Mouse (Mus musculus): Measurements from ENCODE around the gene Bbox1. TPM values are rescaled to one million over a fixed set of nuclear protein-coding genes. Genes with fewer than 3 reads are reported as not detected.

The Bbox1 gene
- total RNA-seq, 4 experiments from 2014 or later = not detected

DNA sequence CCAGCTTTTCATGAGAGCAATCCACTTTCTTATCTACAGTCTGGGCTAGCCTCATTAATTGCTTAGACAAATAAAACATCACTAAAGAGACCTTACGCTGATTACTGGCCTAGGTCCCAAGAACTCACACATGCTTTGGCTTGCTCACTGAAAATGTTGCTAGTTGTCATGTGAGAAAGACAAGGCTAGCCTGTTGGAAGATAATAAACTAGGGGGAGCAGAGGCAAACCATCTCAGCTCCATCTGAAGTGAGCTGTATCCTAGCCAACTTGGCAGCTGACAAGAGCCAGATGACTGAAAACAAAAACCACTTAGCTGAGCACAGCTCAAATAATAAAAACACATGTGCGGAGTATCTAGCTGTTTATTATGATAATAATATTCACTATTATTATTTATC, 40.2 kb downstream of the Bbox1 start:
- peak; percentile 53 for DNase-seq (ENCODE audit: low spot score)

DNA sequence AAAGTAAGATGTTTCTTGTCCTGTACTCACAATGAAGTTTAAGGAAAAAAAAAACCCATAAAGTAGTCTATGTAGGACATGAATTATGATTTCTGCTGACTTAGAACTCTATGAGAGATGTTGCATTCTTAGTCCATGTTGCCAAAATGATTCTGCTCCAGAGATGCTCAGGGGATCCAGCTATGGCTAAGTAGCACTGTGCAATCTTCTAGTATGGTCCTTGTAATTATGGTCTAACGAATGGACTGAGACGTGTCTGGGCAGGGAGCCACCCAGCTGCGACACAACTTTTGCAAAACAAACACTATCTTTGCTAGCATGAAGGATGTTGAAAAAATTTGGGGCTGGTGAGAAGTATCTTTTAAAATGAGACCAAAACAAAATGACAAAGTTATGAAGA, 45.1 kb downstream of the Bbox1 start:
- peak; percentile 39 for DNase-seq (ENCODE audit: low spot score)

DNA sequence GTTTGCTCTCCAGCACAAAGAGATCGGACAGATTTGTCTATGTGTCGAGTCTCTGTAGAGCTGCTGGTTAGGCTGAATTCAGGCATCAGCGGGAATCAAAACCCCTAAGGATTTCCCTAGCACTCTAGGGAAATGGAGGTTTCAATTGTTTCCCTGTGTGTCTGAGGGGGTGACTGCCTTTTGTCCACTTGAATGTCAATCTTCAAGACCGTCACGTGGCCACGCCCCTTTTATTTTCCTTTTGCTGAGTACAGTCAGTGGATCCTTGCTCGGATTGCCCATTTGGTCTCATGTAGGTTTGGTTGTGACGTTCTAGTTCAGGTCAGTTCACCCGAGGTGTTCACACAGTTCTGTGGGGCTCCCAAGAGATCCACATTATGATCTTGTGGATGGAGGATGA, 82.1 kb downstream of the Bbox1 start:
- DNase-seq (ENCODE audit: low spot score) = no peak

DNA sequence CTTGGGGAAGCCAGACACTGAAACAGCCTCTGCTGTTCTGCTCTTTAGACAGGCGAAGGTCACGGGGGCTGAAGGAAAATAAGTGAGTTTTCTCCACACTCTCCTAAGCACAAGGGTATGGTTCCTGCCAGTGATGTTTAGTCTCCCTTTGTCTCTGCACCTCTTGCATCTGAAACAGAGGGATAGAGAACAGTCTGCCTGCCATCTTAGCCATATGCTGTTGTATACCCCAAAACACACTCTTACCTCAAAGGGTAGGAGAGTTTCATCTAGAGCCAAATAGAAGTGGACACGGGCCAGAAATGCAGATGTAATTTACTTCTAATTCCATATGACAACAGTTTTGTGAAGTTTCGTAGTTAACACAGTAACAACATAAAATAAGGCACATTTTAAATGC, 83.6 kb downstream of the Bbox1 start:
- DNase-seq (ENCODE audit: low spot score) = no peak

DNA sequence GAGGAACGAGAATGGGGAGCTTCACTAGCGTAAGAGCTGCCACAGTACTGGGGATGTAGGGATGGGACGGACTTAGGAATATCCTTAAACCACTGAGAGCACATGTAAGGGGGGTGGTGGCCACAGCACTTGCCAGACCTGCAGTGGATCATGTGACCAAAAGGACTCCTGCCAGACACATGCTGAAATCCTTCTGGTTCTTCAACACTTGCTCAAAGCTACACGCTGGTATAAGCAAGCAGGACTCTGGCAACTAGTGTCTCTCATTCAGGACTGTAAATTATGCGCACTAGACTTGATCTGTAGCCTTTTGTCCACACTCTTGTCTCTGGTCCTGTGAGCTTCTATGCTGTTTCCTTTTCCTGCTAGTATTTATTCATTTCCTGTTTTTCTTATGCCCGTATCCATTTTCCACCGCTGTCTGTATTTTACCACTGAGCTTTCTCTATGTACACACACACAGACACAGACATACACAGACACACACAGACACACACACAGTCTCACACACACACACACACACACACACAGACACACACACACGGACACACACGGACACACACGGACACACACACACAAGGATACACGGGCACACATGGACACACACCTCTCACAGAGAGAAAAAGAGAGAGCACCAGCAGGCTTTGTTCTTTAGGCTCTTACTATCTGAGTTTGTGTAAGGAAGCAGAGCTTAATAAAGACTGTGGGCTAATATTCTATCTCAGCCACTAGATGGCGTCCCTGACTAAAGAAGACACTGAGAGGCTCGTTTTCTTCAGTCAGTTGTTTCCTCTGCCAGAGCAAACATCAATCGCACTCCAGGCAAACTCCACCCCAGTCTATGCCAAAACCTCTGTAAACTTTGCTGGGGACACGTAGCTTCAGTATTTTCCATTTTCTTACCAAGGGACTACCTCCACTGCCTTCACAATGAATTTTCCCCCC, 84.9 kb downstream of the Bbox1 start:
- DNase-seq (ENCODE audit: low spot score) = peak; percentile 65

DNA sequence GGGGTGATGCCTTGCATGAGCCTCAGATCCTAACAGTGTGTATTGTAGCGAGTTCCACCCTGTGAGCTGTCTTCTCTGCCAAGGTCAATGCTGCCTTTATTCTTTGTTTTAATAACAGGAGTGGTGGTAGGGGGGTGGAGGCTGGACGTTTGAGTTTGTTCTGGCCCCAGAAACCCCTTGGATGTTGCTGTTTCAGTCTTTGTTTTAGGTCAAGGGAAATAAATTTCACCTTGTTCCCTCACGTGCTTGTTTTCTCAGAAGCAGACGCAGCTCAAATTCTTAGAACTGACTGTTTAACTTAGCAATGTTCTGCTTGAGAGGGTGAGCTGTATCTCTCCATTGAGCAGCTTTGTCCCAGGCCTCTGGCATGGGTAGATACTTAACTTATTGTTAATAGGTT, 87.9 kb downstream of the Bbox1 start:
- no peak for DNase-seq (ENCODE audit: low spot score)

DNA sequence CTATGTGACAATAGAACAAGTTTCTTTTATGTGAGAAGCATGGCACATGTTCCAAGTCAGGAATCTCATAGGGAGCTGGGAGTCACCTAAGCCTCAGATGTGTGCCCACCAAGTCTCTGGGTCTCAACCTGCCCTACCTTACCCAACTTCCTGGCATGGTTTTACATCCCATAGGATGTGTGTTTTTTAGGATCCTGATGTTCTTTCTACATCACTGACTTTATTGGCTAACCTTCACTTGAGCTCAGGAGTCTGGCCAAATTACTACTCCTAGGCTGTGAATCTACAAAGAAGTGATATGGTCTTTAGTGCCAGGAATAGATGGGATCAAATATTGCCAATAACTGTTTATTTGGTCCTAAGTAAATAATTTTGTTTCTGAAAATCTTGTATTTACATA, 88.4 kb downstream of the Bbox1 start:
- DNase-seq (ENCODE audit: low spot score) = no peak

DNA sequence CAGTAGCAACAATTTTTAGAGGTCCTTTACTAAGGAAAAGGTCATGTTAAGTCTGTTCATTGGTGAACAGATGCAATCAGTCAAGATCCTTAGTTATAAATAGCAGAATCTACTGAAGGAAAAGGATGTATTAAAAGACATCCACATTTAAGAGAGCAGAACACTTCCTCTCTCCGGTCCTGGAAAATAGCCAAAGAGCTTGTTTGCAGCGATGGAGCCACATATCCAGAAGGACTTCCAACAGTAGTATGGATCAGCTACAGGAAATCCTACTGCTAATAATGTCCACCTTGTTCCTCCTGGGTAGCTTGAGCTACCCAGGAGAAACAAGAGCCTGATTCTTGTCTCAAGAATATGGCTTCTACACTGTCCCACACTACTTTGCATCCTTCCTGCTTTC, 91.6 kb downstream of the Bbox1 start:
- no peak for DNase-seq (ENCODE audit: low spot score)

DNA sequence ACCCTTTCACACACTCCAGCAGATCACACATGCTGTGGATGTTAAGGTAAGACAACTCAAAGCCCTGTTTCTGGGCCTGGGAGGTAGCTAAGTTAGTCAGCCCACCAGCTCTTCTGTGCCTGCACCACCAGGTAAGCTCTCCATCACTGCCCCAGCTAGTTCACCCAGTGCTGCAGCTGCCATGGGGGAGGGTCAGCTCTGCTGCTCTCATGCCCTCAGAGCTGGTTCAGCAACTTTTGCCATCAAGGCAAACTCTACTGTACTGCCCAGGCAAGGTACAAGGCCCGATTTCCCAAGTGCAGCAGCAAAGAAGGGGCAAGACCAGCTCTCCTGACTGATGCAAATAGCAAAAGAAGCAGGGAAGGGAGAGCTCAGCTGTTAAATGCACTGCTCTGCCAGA, 93.9 kb downstream of the Bbox1 start:
- DNase-seq (ENCODE audit: low spot score) = no peak

DNA sequence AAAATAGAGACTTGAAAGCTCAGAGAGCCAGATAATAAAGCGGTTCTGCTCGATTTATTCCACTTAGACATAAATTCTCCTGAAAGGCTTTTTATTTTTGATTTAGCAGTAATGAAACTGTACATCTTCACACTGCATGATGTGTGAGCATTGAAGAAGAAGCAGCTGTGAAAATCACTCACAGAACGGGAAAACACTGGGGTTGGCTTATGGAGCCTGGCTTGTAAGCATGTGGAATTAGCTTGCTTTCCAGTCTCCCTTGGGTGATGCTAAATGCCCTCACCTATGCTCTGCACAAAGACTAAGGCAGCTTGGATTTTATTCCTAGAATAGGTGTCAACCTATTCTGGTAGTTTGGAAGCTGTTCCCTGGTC, 98.7 kb downstream of the Bbox1 start:
- no peak for DNase-seq (ENCODE audit: low spot score)

DNA sequence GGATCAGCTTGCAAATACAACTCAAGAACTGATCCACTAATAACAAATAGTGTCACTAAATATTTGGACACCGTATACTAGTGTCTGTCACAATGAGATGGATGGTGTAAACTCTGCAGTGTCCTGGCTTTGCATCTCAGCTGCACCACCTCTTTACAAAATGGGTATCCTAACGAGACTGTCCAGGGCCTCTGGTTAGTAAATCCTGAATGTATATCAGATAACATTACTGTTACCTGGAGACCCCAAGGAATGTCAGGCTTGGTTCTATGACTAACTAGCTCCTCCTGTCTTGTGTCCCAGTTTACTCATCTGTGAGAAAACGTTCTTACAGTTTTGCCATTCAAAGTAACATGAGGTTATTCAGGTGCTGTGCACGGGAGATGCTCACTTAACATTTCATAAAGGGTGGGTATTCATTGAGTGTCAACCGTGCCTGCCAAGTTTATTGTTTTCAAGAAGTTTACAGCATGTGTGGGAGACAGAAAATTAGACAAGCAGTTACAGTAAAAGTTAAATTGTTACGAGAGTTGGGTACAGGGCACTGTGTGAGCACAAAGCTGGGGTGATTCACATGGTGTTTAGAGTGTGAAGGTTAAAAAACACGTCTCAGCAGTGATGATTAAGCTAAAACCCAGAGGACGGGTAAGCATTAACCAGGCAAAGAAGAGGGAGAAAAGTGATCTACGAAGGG, 99.2 kb downstream of the Bbox1 start:
- no peak for DNase-seq (ENCODE audit: low spot score)

DNA sequence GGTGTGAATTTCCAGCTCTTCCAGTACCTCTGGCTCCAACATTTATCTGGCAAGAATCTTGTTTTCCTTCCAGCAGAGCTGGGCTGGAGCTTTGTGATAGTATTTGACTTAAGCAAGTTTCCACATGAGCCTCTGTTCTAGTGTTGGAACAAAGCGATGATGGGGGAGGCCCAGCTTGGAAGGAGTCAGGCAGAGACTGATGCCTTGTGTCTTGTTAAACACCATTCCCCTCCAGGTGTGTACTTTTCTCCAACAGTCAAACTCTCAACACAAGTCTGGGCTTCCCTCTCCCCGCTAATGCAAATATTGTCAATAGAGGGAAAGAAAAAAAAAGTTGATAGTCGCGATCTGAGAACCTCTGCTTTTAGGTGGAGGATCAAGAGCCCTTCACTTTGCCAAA, 100.1 kb downstream of the Bbox1 start:
- no peak for DNase-seq (ENCODE audit: low spot score)

Other genes with a start within 250 kb of the Bbox1 start
- gene Fibin, start 48.6 kb upstream of the Bbox1 start, total RNA-seq (2022) = 1 to 10 TPM; 3.6 to 7.7 (median 5.9) TPM

All from heart, adult 8-10 months (tissue).